Mouse (Mus musculus): ENCODE measurements around the gene Ccs. TPM values are rescaled to one million over a fixed set of nuclear protein-coding genes. Genes with fewer than 3 reads are reported as not detected.
"Not testable (repeated sequence)": the region's sequence is repeated elsewhere in the genome, so short reads cannot be mapped to it uniquely, and the experiment has no call there.

Ccs gene
- 10 to 100 TPM; 17.4 to 24.8 TPM for total RNA-seq (2021)
- long read RNA-seq, experiment 1, transcript Ccs-201 (8 exons, 1,067 nt), result major isoform, 12 of 14 reads
- long read RNA-seq, experiment 1, partial matches to known transcripts, result 0 of 14 reads
- long read RNA-seq, experiment 1, other reads (novel, unspliced or antisense), result 0 of 14 reads
- long read RNA-seq, experiment 2, transcript Ccs-201 (8 exons, 1,067 nt), result major isoform, 12 of 13 reads
- long read RNA-seq, experiment 2, partial matches to known transcripts, result 1 of 13 reads
- long read RNA-seq, experiment 2, other reads (novel, unspliced or antisense), result 0 of 13 reads

DNA sequence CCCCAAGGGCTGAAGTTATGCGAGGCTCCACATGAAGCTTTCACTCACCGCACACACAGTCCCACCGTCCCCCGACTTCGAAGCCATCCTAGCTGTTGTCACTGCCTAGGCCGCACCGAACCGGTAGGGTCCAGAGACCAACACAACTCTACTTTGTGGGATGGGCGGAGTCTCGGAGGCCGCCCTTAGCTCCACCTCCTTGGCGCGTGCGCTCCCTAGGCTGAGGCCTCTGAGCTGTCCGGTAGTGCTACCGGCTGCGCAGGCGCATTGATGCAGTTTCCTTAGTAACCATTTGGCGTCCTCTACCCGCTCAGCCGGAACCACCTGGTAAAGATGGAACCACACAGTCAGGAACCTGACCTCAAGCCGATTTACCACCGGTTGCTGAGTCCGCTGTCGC is at the start of gene Ccs, which contains the start of gene Ccdc87:
TSS of gene Ccs (minus strand) at position 184 of the 400 bp plus-strand sequence.
TSS of gene Ccdc87 (plus strand) at position 218 of the 400 bp plus-strand sequence.
- Histone ChIP-seq H3K27ac (peak within 1 kb of the TSS; percentile 89), H3K4me3 (peak within 1 kb of the TSS; percentile 76)
- intact Hi-C loops (cut with DNase I), result no loop called here
- peak; percentile 98 for DNase-seq
- TF ChIP-seq CTCF (IDR thresholded peaks at IDR 0.05), result no peak

DNA sequence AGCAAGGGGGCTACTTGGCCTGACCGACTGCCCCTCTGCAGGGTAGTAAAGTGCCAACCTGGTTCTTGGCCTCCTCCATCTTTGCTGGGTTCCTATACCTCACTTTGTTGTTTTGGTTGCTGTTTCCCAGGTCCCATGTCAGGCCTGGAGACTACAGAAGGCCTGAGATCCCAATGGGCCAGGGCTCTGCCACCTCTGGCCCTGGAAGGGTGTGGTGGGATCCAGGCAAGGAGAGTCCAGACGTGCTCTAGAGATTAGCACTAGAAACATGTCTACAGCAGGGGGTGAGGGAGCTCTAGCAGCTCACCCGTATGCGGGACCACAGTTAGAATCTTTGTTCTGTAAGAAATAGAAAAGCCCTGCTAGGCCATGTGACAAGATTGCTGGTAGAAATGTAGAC is 44.8 kb upstream of the Ccs start:
- intact Hi-C loops (cut with DNase I), result no loop called here
- no peak overlapping the region for H3K4me3 ChIP-seq
- H3K27ac ChIP-seq, result no peak overlapping the region
- TF ChIP-seq CTCF (IDR thresholded peaks at IDR 0.05), result no peak
- DNase-seq, result no peak

DNA sequence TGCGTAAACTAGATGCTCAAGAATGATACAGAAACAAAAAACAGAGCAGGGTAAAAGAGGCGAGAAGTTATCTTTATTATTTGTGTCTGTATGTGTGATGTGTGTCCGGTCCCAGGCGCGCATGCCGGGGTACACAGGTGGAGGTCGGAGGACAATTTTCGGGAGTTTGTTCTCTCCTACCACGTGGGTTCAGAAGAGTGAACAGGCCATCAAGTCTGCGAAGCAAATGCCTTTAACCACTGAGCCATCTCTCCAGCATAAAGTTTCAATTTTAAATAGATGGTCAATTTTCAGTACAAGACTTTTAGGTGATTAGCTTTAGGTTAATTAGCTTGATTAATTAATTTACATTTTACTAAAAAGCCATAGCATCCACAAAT is 40.2 kb upstream of the Ccs start:
- intact Hi-C loops (cut with DNase I), result no loop called here
- TF ChIP-seq CTCF (IDR thresholded peaks at IDR 0.05), result no peak
- no peak for DNase-seq
- Histone ChIP-seq H3K4me3 (peak overlapping the region; percentile 95), H3K27ac (peak overlapping the region; percentile 96)

DNA sequence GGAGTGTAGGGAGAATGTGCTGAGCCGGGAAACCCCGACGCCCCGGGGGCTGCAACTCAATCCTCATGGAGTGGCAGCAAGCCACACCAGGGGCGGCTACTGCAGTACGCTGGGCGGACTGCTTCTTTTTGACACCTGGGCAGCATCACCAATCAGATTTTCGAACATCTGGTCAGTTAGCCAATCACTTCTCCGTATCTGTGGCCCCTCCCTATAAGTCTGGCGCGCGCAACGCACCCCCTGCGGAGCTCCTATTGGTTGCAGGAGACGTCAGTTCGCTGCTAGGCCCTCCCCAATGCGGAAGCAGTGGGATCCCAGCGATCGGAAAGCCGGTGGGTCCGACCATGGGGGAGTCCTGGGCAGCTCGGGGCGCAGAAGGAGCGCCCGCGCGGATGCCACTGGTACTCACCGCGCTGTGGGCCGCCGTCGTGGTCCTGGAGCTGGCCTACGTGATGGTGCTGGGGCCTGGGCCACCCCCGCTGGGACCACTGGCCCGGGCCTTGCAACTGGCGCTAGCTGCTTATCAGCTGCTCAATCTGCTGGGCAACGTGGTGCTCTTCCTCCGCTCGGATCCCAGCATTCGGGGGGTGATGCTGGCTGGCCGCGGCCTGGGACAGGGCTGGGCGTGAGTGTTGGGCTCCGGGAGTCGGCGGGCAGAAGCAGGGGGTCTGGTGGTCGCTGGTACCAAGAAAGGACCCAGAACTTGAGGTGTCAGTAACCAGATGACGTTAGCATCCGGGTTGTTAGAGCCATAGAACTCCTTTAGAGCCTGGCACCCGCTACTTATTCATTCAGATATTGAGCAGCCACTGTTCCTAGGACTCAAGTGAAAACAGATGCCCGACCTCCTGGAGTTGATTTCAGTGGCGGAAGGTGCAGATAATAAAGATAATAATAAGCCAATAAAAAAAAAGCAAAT is 39.5 kb upstream of the Ccs start, which contains the start of gene Zdhhc24:
TSS of gene Zdhhc24 (plus strand) at position 264 of the 919 bp plus-strand sequence.
- peak within 1 kb of the TSS; percentile 96 for H3K27ac ChIP-seq
- intact Hi-C loops (cut with DNase I), result no loop called here
- no peak for TF ChIP-seq CTCF (IDR thresholded peaks at IDR 0.05)
- H3K4me3 ChIP-seq, result peak within 1 kb of the TSS; percentile 95
- peak; percentile 96 for DNase-seq

DNA sequence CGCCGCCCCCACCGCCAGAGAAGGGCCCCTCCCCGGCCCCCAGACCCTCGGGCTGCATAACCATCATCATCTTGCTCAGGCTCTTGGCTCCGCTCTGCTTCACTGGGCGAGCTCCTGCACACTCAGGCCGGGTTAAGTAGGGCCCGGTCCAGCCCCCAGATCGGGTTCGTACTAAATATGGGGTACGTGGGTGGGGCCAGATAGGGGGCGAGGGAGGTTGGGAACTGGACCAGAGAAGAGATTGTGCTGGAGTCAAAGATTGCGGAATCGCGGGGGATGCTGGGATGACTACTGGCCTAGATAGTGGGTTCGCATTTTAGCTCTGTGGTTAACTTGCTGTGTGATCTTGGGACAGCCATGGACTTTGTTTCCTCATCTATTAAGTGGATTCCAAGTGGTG is 38.7 kb upstream of the Ccs start, which contains the start of gene Actn3:
TSS of gene Actn3 (minus strand) at position 125 of the 400 bp plus-strand sequence.
- peak; percentile 91 for DNase-seq
- H3K4me3 ChIP-seq, result peak within 1 kb of the TSS; percentile 95
- H3K27ac ChIP-seq, result peak within 1 kb of the TSS; percentile 96
- intact Hi-C loops (cut with DNase I), result no loop called here
- no peak for TF ChIP-seq CTCF (IDR thresholded peaks at IDR 0.05)

DNA sequence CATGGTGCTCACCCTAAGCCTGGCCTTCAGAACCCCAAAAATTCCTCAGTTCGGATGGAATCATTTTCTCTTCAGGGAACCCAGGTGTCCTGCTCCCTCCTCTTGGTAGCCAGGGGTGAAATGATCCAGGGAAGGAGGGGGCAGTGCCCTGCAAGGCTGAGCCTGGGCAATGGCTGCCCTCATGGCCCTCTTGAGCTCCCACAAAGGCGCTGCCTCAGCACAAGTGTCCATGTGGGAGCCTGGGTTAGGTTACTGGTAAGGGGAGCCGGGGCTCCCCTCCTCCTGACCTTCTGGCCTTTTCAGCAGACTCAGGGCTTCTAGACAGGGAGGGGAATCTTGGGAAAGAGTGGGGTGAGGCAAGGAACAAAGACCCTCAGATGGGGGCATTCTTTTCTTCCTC is 37.6 kb upstream of the Ccs start:
- intact Hi-C loops (cut with DNase I), result no loop called here
- peak; percentile 89 for DNase-seq
- TF ChIP-seq CTCF (IDR thresholded peaks at IDR 0.05), result no peak
- peak overlapping the region; percentile 96 for H3K27ac ChIP-seq
- H3K4me3 ChIP-seq, result peak overlapping the region; percentile 95

DNA sequence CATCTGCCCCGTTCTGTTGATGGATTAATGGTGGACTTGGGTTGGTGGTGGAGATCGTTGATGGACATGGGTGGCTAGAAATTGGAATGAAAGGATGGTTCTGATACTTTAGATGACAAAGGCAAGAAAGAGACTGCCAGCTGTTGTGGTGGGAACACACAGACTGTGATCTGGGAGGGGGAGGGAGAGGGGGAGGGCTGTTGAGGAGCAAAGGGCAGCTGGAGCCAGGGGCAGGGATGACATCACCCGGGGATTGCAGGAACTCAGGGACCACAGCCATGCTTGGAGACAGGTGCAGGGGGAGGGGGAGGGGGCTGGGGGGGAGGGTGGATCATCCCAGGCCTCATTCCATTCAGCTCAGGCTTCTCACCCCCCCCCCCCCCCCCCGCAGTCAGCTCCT is 37.1 kb upstream of the Ccs start:
- H3K4me3 ChIP-seq, result peak overlapping the region; percentile 95

DNA sequence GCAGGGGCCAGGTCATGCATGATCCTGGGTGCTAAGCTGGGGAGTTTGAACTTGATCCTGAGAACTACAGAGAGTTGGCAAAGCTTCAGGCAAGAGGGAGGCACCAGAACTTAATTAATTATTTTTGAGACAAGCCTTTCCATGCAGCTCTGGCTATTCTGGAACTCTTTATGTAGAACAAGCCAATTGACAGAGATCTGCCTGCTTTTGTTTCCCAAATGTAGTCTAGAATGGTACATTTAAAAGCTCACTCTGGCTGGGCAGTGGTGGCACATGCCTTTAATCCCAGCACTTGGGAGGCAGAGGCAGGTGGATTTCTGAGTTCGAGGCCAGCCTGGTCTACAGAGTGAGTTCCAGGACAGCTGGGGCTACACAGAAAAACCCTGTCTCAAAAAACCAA is 35.5 kb upstream of the Ccs start:
- intact Hi-C loops (cut with DNase I); DNase-seq: not testable (repeated sequence)

More for the DNA sequence above, 37.1 kb upstream of the Ccs start:
- TF ChIP-seq CTCF (IDR thresholded peaks at IDR 0.05), result no peak
- intact Hi-C loops (cut with DNase I), result no loop called here
- peak overlapping the region; percentile 96 for H3K27ac ChIP-seq
- peak; percentile 84 for DNase-seq

DNA sequence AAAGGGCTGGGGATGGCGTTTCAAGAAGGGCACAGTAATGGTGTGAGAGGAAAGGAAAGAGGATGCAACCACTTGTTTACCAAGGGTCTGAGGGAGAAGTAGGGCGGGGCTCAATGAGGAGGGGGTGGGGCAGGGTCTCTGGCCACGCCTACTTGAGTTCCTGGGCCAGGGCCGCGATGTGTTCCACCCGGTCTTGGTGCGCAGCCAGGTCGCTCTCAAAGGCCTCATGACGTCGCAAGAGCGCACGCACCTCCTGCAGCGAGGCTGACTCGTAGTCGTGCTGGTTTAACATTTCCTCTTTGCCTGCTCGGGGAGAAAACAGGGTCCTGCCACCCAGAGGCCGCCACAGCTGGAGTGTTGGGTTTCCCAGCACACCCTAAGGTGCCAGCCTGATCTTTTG is 26.0 kb upstream of the Ccs start:
- no peak for TF ChIP-seq CTCF (IDR thresholded peaks at IDR 0.05)
- Histone ChIP-seq H3K27ac (peak overlapping the region; percentile 67), H3K4me3 (no peak overlapping the region)
- intact Hi-C loops (cut with DNase I), result no loop called here
- DNase-seq, result peak; percentile 77

More for the DNA sequence above, 35.5 kb upstream of the Ccs start:
- peak overlapping the region; percentile 96 for H3K27ac ChIP-seq
- H3K4me3 ChIP-seq, result peak overlapping the region; percentile 95

DNA sequence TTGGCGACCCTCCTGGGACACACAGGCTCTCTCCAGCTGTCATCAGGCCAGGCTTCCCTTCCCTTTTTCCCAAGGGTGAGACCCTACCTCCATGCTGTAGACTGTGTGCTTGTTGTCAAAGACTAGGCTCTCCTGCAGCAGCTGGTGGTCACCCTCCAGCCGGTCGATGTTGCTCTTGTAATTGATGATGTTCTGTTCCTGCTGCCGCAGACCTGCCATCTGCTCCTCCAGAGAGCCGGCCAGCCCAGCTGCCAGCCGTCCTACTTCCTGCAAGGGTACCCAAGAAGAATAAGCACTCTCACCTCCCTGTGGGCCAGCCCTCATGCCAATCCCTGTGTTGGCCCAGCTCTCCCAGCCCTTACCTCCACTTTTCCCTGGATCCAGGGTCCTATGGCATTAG is 23.9 kb upstream of the Ccs start:
- intact Hi-C loops (cut with DNase I), result no loop called here
- Histone ChIP-seq H3K27ac (peak overlapping the region; percentile 67), H3K4me3 (no peak overlapping the region)
- TF ChIP-seq CTCF (IDR thresholded peaks at IDR 0.05), result no peak
- peak; percentile 28 for DNase-seq

DNA sequence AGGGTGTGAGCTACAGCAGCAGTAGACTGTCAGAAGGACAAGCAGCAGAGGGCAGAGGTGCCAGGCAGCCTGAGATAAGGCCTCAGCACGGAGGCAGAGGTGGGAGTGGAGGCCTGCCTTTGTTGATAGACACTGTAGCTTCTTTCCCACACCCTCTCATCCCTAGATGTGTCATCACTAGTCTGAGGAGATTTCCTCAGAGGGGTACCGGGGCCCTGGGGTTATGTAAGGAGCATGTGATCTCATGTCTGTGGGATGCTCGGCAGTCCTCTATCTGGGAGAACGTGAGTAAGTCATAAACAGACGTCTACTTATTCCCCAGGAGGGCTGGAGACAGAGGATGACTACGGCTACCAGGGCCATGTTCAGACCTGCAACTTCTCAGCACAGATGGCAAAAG is 19.9 kb upstream of the Ccs start:
- no peak overlapping the region for H3K4me3 ChIP-seq
- TF ChIP-seq CTCF (IDR thresholded peaks at IDR 0.05), result no peak
- intact Hi-C loops (cut with DNase I), result loop anchor here (10.0 kb wide), 1 partner anchor 364 kb away; the partner anchor contains the start of gene 2010003K11Rik

DNA sequence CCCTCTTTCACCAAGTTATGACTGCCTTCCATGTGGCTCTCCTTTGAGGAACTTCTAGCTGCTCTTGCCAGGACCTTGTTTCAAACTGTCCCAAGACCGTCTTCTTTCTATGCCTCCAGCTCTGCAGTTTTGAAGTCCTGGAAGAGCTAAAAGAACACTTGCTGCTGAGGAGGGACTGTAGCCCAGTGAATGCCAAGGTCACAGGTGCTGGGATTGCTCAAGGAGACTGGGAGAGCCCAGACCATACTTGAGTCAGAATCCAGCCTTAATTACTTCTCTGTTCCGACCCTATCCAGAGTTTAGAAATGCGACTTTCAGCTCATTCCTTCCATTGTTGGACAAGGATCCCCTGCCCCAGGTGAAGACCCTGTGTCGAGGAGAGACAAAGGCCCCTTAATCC is 16.8 kb upstream of the Ccs start:
- TF ChIP-seq CTCF (IDR thresholded peaks at IDR 0.05), result no peak
- Histone ChIP-seq H3K27ac (peak overlapping the region; percentile 98), H3K4me3 (peak overlapping the region; percentile 74)
- no peak for DNase-seq
- intact Hi-C loops (cut with DNase I), result loop anchor here (10.0 kb wide), 1 partner anchor 361 kb away; the partner anchor contains the start of gene 2010003K11Rik

More for the DNA sequence above, 19.9 kb upstream of the Ccs start:
- peak; percentile 30 for DNase-seq
- H3K27ac ChIP-seq, result no peak overlapping the region

DNA sequence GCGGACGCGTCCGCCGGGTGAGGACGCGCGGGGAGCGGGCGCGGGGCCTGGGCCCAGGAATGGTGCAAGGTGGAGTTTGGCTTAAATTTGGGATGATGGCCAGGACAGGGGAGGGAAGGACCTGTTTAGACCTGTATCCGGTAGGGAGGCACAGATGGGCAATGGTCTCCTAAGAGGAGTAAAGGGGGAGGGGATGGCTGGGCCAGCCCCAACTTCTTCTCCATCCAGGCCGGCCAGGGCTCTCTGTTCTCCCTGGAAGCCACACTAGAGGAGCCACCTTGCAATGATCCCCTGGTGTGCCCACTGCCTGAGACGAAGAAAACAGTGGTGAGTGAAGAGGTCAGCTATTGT is 16.3 kb upstream of the Ccs start:
- Histone ChIP-seq H3K27ac (peak overlapping the region; percentile 98), H3K4me3 (peak overlapping the region; percentile 74)
- intact Hi-C loops (cut with DNase I), result loop anchor here (10.0 kb wide), 1 partner anchor 361 kb away; the partner anchor contains the start of gene 2010003K11Rik
- no peak for TF ChIP-seq CTCF (IDR thresholded peaks at IDR 0.05)
- no peak for DNase-seq
